Mouse (Mus musculus): Measurements from ENCODE around the gene Klc3. TPM values are rescaled to one million over a fixed set of nuclear protein-coding genes. Genes with fewer than 3 reads are reported as not detected.

Gene Klc3
- polyA plus RNA-seq, 1 experiment from 2014 or later, result 1.5 TPM

GRCm38 (mm10) chr7:19404476-19404875 lies 572 bp upstream of the Klc3 start, which contains the start of gene Ckm:
Gene Ckm (plus strand): TSS chr7:19404776.
- peak within 1 kb of the TSS; percentile 48 for H3K9ac ChIP-seq
- peak within 1 kb of the TSS; percentile 50 for H3K4me3 ChIP-seq
- H3K9me3 ChIP-seq, result no peaks in the 10 kb centered on the region
- no peaks in the 10 kb centered on the region for H3K36me3 ChIP-seq (replicated peaks)
- 46% methylated on average over 7 of the region's 7 CpGs for WGBS
- no peak within 1 kb of the TSS for H3K27ac ChIP-seq
- H3K27me3 ChIP-seq (replicated peaks), result peaks cover 40% of the 10 kb centered on the region
- no peak for ATAC-seq (replicated peaks)
- H3K4me2 ChIP-seq, result peak within 1 kb of the TSS; percentile 95
- peaks cover 14% of the 10 kb centered on the region for H3K4me1 ChIP-seq

- Histone ChIP-seq H3K9ac (no peak overlapping the region), H3K36me3 (replicated peaks) (no peaks in the 10 kb centered on the region), H3K9me3 (no peaks in the 10 kb centered on the region), H3K4me3 (no peak overlapping the region), H3K27ac (no peak overlapping the region), H3K4me2 (no peak overlapping the region), H3K4me1 (peaks cover 14% of the 10 kb centered on the region), H3K27me3 (replicated peaks) (peaks cover 45% of the 10 kb centered on the region)
- no peak for ATAC-seq (replicated peaks)
- WGBS, result 65% methylated on average over 9 of the region's 9 CpGs
These were observed 1.3 kb downstream of the Klc3 start for GRCm38 (mm10) chr7:19402535-19403112.

DNA sequence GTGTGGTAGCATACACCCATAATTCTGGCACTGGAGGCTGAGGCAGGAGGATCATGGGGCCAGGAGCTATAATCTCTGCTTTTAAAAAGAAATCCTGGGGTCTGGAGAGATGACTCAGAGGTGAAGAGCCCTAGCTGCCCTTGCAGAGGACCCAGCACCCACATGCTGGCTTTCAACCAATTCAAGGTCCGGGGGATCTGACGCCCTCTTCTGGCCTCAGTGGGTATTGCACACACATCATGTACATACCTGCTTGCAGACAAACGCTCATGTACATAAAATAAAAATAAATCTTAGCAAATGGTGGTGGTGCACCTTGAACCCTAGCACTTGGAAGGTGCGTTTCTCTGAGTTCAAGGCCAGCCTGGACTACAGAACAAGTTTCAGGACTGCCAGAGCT lies 3.0 kb downstream of the Klc3 start:
- Histone ChIP-seq H3K27me3 (replicated peaks) (peaks cover 41% of the 10 kb centered on the region), H3K4me2 (no peak overlapping the region), H3K4me3 (no peak overlapping the region), H3K4me1 (peaks cover 14% of the 10 kb centered on the region), H3K27ac (no peak overlapping the region), H3K36me3 (replicated peaks) (no peaks in the 10 kb centered on the region), H3K9ac (no peak overlapping the region), H3K9me3 (no peaks in the 10 kb centered on the region)
- 89% methylated on average over 4 of the region's 4 CpGs for WGBS
- no peak for ATAC-seq (replicated peaks)

- no peak overlapping the region for H3K27ac ChIP-seq
- 2% methylated on average over 25 of the region's 27 CpGs for WGBS
- H3K36me3 ChIP-seq (replicated peaks), result peaks cover 6% of the 10 kb centered on the region; the same call in 1 of the 2 replicates
- ATAC-seq (replicated peaks), result no peak; the same call in 1 of the 2 replicates
- H3K4me3 ChIP-seq, result peak overlapping the region; percentile 15; the same call in 1 of the 2 replicates
- H3K4me1 ChIP-seq, result peaks cover 14% of the 10 kb centered on the region
- no peaks in the 10 kb centered on the region for H3K9me3 ChIP-seq
- H3K27me3 ChIP-seq (replicated peaks), result peaks cover 35% of the 10 kb centered on the region
- H3K9ac ChIP-seq, result no peak overlapping the region
- peak overlapping the region; percentile 43 for H3K4me2 ChIP-seq
These were observed 4.2 kb downstream of the Klc3 start for GRCm38 (mm10) chr7:19399496-19400280.

GRCm38 (mm10) chr7:19394484-19394883 lies 9.4 kb downstream of the Klc3 start:
- Histone ChIP-seq H3K27ac (no peak overlapping the region), H3K27me3 (replicated peaks) (peaks cover 4% of the 10 kb centered on the region; the same call in 1 of the 2 replicates), H3K9ac (no peak overlapping the region), H3K4me1 (no peaks in the 10 kb centered on the region), H3K9me3 (no peaks in the 10 kb centered on the region), H3K4me3 (no peak overlapping the region), H3K36me3 (replicated peaks) (peaks cover 51% of the 10 kb centered on the region), H3K4me2 (no peak overlapping the region)
- WGBS, result 91% methylated on average over 8 of the region's 8 CpGs
- no peak for ATAC-seq (replicated peaks)

DNA sequence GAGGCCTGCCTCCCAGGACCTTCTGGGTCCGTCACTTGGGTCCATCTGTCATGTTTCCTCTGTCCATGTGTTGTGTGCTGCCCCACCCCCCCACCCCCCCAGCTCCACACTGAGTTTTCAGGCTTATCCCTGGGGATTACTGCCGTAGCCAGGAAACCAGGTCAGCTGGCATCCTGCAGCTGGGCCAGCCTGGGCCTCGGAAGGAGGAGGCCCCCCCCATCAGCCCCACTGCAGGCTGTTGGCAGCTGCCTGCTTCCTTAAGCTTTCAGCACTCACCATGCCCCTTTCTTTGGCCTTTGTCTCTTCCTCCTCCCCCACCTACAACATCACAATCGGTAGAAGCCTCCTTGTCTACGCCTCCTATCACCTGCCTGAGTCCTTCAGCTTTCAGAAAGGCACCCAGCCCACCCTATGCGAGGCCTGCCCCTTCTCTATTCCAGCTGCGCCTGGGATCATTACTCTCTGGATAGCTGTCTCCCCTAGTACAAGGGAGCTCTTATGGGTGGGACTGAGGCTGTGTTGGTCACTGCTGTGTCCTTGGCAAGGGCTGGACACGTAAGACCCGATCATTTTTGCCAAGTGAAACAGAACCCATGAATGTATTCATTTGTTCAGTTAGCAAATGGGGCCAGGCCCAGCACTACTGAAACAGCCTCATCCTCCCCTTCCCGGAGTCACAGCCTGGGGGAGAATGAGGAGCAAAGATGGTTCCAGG lies 15.0 kb downstream of the Klc3 start:
- no peaks in the 10 kb centered on the region for H3K27me3 ChIP-seq (replicated peaks)
- no peak overlapping the region; the same call in 1 of the 2 replicates for H3K9ac ChIP-seq
- H3K4me2 ChIP-seq, result no peak overlapping the region
- peaks cover 17% of the 10 kb centered on the region for H3K4me1 ChIP-seq
- H3K27ac ChIP-seq, result peak overlapping the region; percentile 64
- no peaks in the 10 kb centered on the region for H3K9me3 ChIP-seq
- 44% methylated on average over 10 of the region's 10 CpGs for WGBS
- peak; percentile 44; the same call in 1 of the 2 replicates for ATAC-seq (replicated peaks)
- peaks cover 62% of the 10 kb centered on the region for H3K36me3 ChIP-seq (replicated peaks)
- H3K4me3 ChIP-seq, result no peak overlapping the region

GRCm38 (mm10) chr7:19383708-19384107 lies 20.2 kb downstream of the Klc3 start:
- 91% methylated on average over 9 of the region's 9 CpGs for WGBS
- Histone ChIP-seq H3K4me2 (no peak overlapping the region), H3K36me3 (replicated peaks) (peaks cover 19% of the 10 kb centered on the region), H3K27me3 (replicated peaks) (no peaks in the 10 kb centered on the region), H3K9ac (no peak overlapping the region), H3K27ac (no peak overlapping the region), H3K9me3 (no peaks in the 10 kb centered on the region), H3K4me1 (peaks cover 29% of the 10 kb centered on the region), H3K4me3 (no peak overlapping the region)
- ATAC-seq (replicated peaks), result no peak

DNA sequence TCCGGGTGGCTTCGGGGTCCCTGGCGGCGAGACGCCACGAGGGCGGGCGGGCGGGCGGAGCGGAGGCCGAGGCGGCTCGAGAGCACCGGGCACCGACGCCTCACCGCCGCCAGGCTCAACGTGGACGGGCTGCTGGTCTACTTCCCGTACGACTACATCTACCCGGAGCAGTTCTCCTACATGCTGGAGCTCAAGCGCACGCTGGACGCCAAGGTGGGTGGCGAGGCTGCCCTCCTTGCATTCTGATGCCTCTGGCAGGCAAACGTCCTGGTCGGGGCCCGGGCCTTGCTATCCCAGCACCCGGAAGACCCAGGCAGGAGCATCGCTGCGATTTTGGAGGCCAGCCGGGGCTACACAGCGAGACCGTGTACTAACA lies 21.8 kb downstream of the Klc3 start:
- Histone ChIP-seq H3K4me2 (peak overlapping the region; percentile 90), H3K36me3 (replicated peaks) (peaks cover 10% of the 10 kb centered on the region), H3K27ac (peak overlapping the region; percentile 69), H3K27me3 (replicated peaks) (no peaks in the 10 kb centered on the region), H3K9ac (peak overlapping the region; percentile 89), H3K4me1 (peaks cover 21% of the 10 kb centered on the region), H3K4me3 (peak overlapping the region; percentile 97), H3K9me3 (no peaks in the 10 kb centered on the region)
- peak; percentile 67 for ATAC-seq (replicated peaks)
- under 1% methylated on average over 35 of the region's 37 CpGs for WGBS

GRCm38 (mm10) chr7:19381377-19382165 lies 22.3 kb downstream of the Klc3 start, which contains the start of gene Ercc2:
Gene Ercc2 (plus strand): TSS chr7:19382010.
- ATAC-seq (replicated peaks), result peak; percentile 96
- Histone ChIP-seq H3K4me3 (peak within 1 kb of the TSS; percentile 97), H3K9me3 (no peaks in the 10 kb centered on the region), H3K27me3 (replicated peaks) (no peaks in the 10 kb centered on the region), H3K4me1 (peaks cover 21% of the 10 kb centered on the region), H3K36me3 (replicated peaks) (peaks cover 7% of the 10 kb centered on the region), H3K4me2 (peak within 1 kb of the TSS; percentile 90), H3K27ac (peak within 1 kb of the TSS; percentile 69), H3K9ac (peak within 1 kb of the TSS; percentile 89)
- 7% methylated on average over 48 of the region's 48 CpGs for WGBS

DNA sequence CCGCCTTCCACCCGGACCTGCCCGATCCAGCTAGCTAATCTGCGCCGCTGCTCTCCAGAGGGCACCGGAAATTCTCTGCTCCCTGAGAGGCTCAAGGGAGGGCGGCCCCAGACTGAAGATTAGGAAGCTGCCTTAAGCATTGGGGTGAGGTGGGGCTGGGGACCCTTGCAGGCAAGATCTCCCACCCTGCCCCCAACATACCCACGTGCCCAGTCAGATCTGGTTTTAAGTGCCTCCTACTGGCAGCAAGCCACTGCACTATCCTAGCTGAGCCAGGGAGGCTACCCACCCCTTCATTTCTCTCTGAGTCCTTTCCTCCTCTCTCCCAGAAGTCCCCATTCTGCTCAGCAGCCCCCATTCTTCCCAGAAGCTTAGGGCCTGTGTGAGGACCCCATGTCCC lies 25.9 kb downstream of the Klc3 start:
- no peak for ATAC-seq (replicated peaks)
- no peaks in the 10 kb centered on the region for H3K9me3 ChIP-seq
- WGBS, result 64% methylated on average over 8 of the region's 8 CpGs

GRCm38 (mm10) chr7:19376019-19376418 lies 27.9 kb downstream of the Klc3 start:
- Histone ChIP-seq H3K9ac (no peak overlapping the region), H3K4me2 (no peak overlapping the region), H3K9me3 (no peaks in the 10 kb centered on the region), H3K4me1 (no peaks in the 10 kb centered on the region), H3K27ac (no peak overlapping the region), H3K4me3 (no peak overlapping the region), H3K36me3 (replicated peaks) (no peaks in the 10 kb centered on the region), H3K27me3 (replicated peaks) (no peaks in the 10 kb centered on the region)
- no peak for ATAC-seq (replicated peaks)
- 90% methylated on average over 4 of the region's 4 CpGs for WGBS

More for the DNA sequence above, 25.9 kb downstream of the Klc3 start:
- H3K4me3 ChIP-seq, result no peak overlapping the region
- peaks cover 8% of the 10 kb centered on the region for H3K4me1 ChIP-seq
- H3K27me3 ChIP-seq (replicated peaks), result no peaks in the 10 kb centered on the region
- no peak overlapping the region for H3K4me2 ChIP-seq
- H3K27ac ChIP-seq, result no peak overlapping the region
- no peaks in the 10 kb centered on the region for H3K36me3 ChIP-seq (replicated peaks)
- H3K9ac ChIP-seq, result no peak overlapping the region
